Mouse (Mus musculus): ENCODE results near the gene Igsf6.
"Not testable (repeated sequence)": the region's sequence is repeated elsewhere in the genome, so short reads cannot be mapped to it uniquely, and the experiment has no call there.

Gene Igsf6

DNA sequence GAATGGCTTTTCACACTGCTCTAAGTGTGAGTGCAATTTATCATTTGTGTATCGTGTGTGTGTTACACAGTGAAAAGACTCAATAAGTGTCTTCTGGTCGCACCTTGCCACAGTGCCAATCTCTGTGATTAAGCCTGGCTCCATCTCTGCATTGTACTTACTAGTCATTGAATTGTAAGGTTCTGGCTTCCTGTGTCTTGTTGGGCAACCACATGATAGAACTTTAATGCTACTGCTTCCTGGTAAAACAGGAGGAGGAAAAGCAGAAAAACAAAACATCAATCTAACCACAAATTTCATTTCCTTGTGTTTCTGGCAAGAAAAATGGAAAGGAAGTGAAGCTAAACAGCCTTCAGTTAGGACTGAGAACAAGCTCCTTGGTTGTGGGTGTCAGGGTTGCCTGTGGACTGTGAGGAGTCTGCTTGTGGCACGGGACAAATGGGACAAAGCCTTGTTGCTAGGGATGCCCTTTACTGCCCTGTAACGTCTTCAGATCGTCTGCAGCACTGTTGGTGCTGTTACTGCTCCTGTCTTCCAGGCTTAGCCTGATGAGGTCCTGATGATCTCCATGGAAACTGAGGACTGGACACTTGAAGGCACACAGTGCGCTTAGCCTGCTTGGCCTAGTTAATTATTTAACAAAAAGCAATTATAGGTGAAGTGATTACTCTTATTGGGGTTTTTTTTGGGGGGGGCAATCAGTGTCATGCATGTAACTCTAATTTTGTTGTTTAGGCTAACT lies 14.7 kb downstream of the Igsf6 start:
- DNase-seq (ENCODE audit: low spot score in 2 of 2): peak; percentile 6 to 13

DNA sequence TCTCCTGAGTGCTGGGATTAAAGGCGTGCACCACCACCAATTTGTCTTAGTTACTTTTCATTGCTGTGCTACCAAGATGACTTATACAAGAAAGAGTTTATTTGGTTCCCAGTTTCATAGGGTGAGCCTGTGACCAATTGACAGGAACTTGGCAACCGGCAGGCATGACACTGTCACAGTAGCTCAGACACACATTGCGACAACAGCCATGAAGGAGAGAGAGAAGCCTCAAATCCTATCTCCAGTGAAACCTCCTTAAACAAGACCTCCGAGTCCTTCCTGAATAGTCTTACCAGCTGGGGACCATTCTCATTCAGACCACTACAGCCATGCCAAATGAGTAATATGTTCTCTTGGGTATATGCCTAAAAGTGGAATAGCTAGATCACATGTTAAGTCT lies 21.3 kb downstream of the Igsf6 start:
- DNase-seq (ENCODE audit: low spot score in 2 of 2): no peak

DNA sequence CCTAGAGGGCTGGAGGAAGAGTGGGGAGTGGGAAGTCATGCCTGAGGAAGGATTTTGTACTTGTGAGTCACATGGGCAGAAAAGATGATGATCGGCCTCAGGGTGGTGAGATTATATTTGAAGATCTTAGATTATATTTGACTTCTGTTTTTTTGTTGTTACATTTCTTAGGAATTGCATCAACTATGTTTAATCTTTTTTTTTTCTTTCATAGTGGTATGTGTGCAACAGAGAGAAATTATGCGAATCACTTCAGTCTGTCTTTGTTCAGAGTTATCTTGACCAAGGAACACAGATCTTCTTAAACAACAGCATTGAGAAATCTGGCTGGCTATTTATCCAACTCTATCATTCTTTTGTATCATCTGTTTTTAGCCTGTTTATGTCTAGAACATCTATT lies 26.7 kb downstream of the Igsf6 start:
- DNase-seq (ENCODE audit: low spot score in 2 of 2): no peak

DNA sequence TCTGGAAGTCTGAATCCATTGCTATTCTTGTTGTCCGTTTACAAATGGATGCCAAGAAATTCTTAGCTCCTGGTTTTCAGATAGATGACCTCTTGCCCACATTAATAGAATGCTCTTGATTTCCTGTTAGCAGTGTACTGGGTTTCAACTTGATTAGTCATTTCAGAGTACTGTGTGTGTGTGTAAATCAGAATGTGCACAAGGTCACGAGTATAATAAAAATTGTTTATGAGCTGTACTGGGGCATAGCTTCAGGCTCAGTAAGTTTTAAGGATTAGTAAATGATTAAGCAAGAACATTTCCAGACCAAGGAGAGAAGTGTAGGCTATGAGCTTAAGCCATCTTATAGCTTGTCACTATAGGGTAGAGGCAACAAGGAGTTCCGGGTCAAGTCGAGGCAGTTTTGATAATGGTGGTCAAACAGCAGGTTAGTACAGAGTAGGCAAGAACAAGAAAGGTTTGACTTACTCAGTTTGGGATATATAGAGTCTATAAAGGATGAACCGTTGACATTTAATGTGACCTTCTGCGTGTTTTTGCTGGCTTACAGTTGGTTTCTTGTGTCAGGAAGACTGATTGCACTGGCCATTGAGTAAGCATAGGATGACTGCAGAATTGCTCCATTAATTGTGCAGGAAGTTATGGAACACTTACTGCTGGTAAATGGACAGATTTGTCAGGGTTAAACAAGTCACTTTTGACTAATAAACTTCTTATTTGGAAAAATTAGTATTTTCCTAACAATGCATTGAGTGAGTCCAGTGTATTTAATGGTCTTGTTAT lies 28.5 kb downstream of the Igsf6 start:
- no peak for DNase-seq (ENCODE audit: low spot score in 2 of 2)

DNA sequence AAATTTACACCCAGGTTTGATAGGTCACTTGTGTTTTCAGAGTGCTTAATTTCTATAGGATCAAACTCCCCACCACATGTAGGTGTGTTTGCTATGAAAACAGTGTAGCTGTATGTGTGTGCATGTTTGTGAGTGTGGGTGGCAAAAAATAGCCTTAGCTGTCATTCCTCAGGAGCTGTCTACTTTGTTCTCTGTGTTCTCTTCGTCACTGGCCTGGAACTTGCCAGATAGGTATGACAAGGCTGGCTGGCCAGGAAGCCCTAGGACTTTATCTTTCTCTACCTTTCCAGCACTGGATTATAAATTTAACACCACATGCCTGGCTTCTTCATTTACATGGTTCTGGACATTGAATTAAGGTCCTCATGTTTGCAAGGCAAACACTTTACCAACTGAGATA lies 30.1 kb downstream of the Igsf6 start:
- DNase-seq (ENCODE audit: low spot score in 2 of 2): no peak

DNA sequence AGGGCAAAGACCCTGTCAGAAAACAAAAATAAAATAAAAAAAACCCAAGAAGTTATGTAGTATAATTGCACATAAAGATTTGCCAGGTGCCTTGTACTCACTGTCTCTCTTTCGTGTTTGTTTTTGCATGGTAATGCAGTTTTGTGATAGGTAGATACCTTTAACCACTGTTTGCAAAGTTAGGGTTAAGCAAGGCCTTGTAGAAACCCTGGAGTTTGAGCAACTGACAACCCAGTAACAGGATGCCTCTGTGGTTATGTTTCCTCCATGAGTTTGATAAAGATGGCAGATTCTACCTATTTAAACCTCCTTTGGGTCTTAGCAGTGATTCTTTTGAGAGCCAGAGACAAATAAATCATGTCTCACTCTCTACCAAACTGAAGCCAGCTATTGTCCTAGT lies 30.9 kb downstream of the Igsf6 start:
- peak in 1 of 2 experiments; percentile 10 for DNase-seq (ENCODE audit: low spot score in 2 of 2)

DNA sequence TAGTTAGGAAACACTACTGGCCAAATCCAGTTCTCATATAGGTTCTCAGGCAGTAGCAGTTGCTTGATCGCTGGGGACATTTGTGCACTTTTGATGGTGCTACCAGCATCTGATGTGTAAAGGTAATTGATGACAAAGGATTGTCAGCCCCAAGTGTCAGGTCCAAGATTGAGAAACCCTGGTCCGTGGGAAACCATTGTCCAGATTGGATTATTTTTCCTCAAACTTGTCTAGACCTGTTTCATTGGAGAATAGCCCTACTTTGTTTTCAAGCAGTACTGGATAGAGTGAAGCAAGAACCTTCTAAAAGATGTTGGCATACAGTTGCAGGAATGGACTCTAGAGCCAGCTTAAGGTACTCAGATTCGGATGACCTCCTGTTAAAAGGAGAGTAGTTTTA lies 31.4 kb downstream of the Igsf6 start:
- DNase-seq (ENCODE audit: low spot score in 2 of 2): no peak

DNA sequence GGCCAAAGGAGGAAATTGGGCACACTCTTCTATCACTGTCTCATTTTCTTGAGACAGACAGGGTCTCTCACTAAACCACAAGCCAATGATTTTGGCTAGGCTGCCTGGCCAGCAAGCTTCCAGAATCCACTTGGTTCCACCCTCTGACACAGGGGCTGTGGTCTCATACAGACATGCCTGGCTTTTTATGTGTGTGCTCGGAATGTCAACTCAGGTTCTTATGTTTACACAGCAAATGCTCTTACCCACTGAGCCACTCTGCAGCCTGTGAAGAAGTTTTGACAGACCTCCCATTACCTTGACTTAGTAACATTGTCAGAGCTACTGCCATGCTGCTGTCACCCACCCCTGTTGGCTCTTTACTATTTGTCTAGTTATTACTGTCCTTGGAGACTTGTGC lies 32.4 kb downstream of the Igsf6 start:
- no peak for DNase-seq (ENCODE audit: low spot score in 2 of 2)

DNA sequence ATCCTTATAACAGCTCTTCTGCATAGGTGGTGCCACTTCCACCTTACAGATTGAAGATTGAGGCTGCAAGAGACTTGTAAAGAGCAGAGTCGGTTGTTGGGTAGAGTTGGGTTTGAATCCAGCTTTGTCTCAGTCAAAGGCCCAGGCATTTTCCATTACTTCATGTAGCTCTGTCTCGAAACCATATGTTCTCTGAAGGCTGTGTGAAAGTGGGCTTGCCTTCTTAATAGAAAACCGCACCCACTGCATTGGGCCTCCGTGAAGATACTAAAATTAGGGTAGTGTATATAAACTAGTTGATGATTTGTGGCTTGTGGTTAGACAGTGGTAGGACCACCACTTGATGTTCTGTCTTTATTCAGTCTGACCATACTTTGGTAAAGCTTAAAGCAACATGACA lies 33.8 kb downstream of the Igsf6 start:
- no peak for DNase-seq (ENCODE audit: low spot score in 2 of 2)

DNA sequence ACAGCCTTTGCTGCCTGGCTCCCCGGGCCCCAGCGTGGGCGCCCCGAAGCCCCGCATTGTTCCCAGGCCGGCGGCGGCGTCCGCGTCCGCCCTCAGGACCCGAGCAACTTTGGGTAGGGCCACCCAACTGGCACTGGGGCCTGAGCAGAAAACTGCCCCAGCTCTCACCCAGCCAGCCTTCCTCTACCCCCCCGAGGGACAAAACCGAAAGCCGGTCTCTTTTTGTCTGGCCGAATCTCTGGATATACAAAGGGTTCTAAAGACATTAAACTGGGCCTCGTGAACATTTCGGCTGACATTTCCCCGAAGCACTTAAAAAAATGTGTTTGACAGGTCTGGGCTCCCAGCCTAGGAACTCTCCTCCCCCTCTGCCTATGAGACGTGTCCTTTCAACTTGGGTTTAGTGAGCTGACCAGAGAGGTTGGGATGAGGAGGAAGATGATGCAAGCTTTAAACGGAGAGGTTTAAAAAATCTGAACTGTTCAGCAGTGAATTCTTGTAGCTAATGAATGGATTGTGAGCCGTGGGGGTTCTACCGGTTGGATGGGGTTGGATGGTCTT lies 39.1 kb downstream of the Igsf6 start:
- DNase-seq (ENCODE audit: low spot score in 2 of 2): peak; percentile 3 to 18

DNA sequence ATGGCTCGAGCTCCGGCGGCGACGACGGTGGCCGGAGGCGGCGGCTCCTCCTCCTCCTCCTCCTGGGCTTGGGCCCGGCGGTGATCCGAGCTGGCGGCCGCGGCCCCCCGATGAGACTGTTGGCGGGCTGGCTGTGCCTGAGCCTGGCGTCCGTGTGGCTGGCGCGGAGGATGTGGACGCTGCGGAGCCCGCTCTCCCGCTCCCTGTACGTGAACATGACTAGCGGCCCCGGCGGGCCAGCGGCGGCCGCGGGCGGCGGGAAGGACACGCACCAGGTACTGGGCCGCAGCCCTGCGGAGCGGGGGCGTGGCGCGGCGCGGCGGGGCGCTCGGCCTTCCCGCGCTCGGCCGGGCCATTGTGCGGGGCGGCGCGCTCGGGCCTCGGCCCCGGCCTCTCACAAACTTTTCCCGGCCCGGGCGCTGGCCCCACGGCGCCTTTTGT lies 39.7 kb downstream of the Igsf6 start:
- DNase-seq (ENCODE audit: low spot score in 2 of 2): peak in 1 of 2 experiments; percentile 45

DNA sequence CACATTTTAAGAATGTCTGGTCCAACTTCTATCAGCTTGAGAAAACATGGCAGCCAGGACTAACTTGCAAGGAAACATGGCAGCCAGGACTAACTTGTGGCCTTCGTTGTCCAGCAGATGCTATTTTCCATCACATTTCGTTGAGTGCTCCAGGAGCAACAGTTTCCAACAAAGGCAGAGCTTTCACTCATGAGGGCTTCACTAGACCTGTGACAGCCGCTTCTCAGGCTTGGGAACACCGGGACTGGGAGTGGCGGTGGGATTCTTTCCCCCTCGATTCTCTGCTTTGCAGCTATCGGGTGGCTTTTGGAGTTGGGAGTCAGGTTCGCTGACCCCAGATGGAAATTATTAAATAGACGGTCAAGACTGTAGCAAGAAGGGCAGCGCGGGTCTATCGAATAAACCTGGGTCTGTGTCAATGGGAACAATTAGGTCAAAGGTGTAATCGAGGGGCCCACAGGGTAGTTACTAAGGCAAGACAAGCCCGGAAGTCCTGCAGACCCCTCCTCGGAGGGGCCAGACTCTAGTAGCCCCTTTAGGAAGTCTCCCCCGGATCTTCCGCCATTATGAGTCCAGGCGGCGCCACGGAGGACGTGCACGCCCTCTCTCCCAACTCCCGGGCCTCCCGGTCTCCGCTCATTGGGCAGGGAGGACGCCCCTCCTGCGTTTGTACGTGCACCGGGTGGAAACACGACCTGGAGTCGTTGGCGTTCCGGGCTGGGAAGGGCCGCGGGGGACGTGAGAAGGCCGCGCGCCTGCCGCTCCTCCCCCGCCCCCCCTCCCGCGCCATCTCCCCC lies 40.3 kb downstream of the Igsf6 start, which contains the start of gene Mettl9:
Gene Mettl9 (plus strand): TSS at position 590 of the 797 bp plus-strand sequence.
- peak; percentile 89 to 91 for DNase-seq (ENCODE audit: low spot score in 2 of 2)

DNA sequence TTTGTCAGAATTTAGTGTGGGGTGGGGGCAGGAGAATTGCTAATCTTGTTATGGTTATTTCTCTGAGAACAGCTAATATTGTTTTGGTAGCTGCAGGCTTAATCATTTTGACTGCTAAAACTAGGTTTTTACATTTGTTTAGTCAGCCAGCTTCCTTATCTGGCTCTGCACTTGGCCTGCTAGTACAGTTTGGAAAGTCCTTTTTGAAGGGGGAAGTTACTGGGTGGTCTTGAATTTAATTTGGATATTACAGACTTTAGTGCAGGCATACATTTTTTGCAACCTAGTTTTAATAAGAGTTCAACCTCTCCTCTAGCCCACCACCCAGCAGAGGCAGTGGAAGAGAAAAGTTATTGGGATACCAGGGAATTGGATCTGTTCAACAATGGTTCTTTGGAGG lies 44.4 kb downstream of the Igsf6 start:
- not testable (repeated sequence) for DNase-seq (ENCODE audit: low spot score in 2 of 2)

DNA sequence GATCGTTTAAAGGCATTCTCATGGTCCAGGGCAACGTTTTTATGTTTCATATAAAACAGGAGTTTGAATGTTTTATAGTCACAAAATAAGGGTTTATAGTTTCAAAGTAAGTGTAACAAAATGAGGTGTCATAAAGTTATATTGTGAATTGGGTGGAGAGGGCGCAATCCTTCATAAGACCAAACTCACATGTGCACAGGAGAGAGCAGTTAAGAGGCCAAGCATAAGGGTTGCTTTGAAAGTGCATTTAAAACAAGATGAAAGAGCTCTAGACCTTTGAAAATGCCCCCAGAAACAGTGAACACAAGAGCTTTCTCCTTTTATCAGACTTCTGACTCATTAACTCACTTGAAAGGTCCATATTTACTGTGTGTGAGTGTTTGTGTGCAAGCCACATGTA lies 48.1 kb downstream of the Igsf6 start:
- DNase-seq (ENCODE audit: low spot score in 2 of 2): no peak

DNA sequence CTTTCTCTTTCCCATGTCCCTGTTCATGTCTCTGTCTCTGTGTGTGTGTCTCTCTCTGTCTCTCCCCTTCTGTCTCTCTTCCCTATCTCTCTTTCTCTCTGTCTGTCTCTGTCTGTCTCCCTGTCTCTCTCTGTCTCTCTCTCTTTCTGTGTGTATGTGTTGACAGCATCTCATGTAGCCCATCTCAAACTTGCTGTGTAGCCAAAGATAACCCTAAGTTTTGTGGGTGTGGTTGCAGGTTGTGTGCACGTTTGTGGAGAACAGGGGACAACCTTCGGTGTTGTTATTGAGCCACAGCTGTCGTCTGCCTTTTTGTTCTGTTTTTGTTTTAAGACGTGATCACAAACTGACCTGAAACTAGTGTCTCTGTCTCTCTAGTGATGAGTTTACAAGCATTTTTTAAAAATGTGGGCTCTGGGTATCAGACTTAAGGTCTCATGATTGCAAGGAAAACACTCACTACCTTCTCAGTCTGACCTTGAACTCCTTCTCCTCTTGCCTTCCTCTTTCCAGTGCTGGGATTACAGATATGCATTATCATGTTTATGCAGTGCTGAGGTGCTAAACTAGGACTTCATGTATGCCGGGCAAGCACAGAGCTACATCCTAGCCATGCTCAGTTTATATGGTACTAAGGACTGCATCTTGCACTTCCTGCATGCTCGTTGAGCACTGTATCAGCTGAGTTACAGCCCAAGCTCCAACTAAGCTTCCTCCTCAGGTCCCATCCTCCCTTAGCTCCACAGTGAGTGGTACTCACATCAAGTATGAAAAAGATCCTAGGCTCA lies 49.0 kb downstream of the Igsf6 start:
- DNase-seq (ENCODE audit: low spot score in 2 of 2): no peak

DNA sequence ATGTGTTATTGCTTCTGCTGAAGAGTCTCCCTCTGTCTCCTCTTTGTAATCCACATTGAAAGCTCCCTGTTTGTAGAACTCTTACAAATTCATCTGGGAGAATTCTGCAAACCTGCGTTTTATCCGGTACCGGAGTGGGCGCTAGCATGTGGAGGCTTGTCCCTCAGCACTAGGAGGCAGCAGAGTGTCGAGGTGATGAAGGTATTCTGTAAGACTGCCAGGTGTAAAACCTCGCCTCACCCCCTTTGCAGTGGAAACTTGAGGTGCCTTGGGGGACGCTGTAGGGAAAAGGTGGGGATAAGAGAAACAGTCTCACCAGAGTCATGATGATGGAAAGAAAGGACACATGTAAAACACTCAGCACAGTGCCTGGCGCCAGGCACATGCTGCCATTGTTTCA lies 54.1 kb downstream of the Igsf6 start:
- DNase-seq (ENCODE audit: low spot score in 2 of 2): peak in 1 of 2 experiments; percentile 6

DNA sequence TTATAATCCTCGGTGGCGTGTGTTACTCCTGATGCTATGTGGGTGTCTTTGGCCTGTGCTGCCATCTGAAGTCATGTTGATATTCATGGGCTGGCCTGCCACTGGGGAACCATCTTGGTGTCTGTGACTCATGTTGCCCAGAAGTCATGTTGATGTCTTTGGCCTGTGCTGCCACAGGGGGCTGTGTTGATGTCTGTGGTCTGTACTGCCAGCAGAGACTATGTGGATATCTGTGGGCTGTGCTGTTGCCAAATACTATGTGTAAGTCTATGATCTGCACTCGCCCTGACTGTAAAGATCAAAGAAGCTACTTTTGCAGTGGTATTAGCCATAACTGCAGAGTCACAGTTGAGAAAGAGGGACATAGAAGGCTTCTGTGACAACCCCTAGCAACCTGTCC lies 55.6 kb downstream of the Igsf6 start:
- no peak for DNase-seq (ENCODE audit: low spot score in 2 of 2)

DNA sequence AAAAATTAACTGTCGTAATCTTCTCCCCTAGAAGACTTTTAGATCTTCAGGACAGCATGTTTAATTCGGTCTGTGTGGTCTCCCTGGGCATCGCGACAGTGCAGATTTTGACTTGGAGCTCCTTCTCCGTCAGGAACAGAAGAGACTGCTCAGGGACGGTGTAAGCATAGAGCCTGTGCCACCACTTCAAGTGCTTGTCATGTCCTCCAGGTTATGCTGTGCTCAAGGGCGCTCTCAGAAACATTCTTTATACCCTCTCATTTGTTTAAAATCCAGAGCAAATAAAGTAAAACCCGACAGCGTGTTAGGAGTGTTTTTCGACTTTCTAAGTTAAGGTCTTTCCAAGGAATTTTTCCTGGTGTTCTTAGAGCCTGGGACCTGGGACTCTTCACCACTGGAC lies 59.9 kb downstream of the Igsf6 start:
- DNase-seq (ENCODE audit: low spot score in 2 of 2): no peak

Measured in spleen, postnatal 36 days (tissue).